Mouse (Mus musculus): ENCODE measurements around the gene Fgf3. TPM values are rescaled to one million over a fixed set of nuclear protein-coding genes. Genes with fewer than 3 reads are reported as not detected.

Fgf3 gene
- total RNA-seq (2021): not detected
- long read RNA-seq, experiment 1: 0 reads
- long read RNA-seq, experiment 2: 0 reads

GRCm38 (mm10) chr7:144837891-144838488 is at the start of gene Fgf3:
TSS of gene Fgf3 (plus strand) at chr7:144838083.
- DNase-seq: no peak
- intact Hi-C loops (cut with DNase I): no loop called here

- peak in 1 of 2 experiments; percentile 38 for DNase-seq
- intact Hi-C loops (cut with DNase I): no loop called here
These were observed 49.3 kb upstream of the Fgf3 start for GRCm38 (mm10) chr7:144788631-144789030.

- intact Hi-C loops (cut with DNase I): no loop called here
- DNase-seq: no peak
These were observed 48.0 kb upstream of the Fgf3 start for GRCm38 (mm10) chr7:144789601-144790556.

- DNase-seq: no peak
- intact Hi-C loops (cut with DNase I): no loop called here
These were observed 46.5 kb upstream of the Fgf3 start for GRCm38 (mm10) chr7:144791426-144791825.

- DNase-seq: no peak
- intact Hi-C loops (cut with DNase I): no loop called here
These were observed 44.6 kb upstream of the Fgf3 start for GRCm38 (mm10) chr7:144793296-144793695.

- intact Hi-C loops (cut with DNase I): no loop called here
- DNase-seq: no peak
These were observed 41.9 kb upstream of the Fgf3 start for GRCm38 (mm10) chr7:144795976-144796474.

GRCm38 (mm10) chr7:144796986-144797735 is 40.7 kb upstream of the Fgf3 start:
- intact Hi-C loops (cut with DNase I): no loop called here
- DNase-seq: no peak

- intact Hi-C loops (cut with DNase I): loop anchor here (1.0 kb wide), 1 partner anchor 97 kb away; no protein-coding TSS in a partner anchor
- DNase-seq: peak in 1 of 2 experiments; percentile 26
These were observed 39.4 kb upstream of the Fgf3 start for GRCm38 (mm10) chr7:144798471-144798870.

GRCm38 (mm10) chr7:144807036-144807435 is 30.8 kb upstream of the Fgf3 start:
- DNase-seq: no peak
- intact Hi-C loops (cut with DNase I): no loop called here

- no peak for DNase-seq
- intact Hi-C loops (cut with DNase I): no loop called here
These were observed 29.8 kb upstream of the Fgf3 start for GRCm38 (mm10) chr7:144807976-144808577.

GRCm38 (mm10) chr7:144811521-144811920 is 26.4 kb upstream of the Fgf3 start:
- intact Hi-C loops (cut with DNase I): no loop called here
- no peak for DNase-seq

- intact Hi-C loops (cut with DNase I): no loop called here
- no peak for DNase-seq
These were observed 16.0 kb upstream of the Fgf3 start for GRCm38 (mm10) chr7:144821901-144822300.

- DNase-seq: peak; percentile 41 to 64
- intact Hi-C loops (cut with DNase I): no loop called here
These were observed 13.9 kb upstream of the Fgf3 start for GRCm38 (mm10) chr7:144823988-144824387.

- intact Hi-C loops (cut with DNase I): no loop called here
- DNase-seq: no peak
These were observed 9.5 kb upstream of the Fgf3 start for GRCm38 (mm10) chr7:144828369-144828768.

- peak in 1 of 2 experiments; percentile 6 for DNase-seq
- intact Hi-C loops (cut with DNase I): no loop called here
These were observed 930 bp downstream of the Fgf3 start for GRCm38 (mm10) chr7:144838522-144839503.

GRCm38 (mm10) chr7:144846158-144846557 is 8.3 kb downstream of the Fgf3 start:
- intact Hi-C loops (cut with DNase I): loop anchor here (1.0 kb wide), 1 partner anchor 50 kb away; the partner anchor contains the start of gene Fgf15
- peak; percentile 37 to 64 for DNase-seq

- DNase-seq: no peak
- intact Hi-C loops (cut with DNase I): no loop called here
These were observed 9.2 kb downstream of the Fgf3 start, which contains the start of gene Fgf4 for GRCm38 (mm10) chr7:144847067-144847466. TSS of gene Fgf4 (plus strand) at chr7:144847367.

GRCm38 (mm10) chr7:144851321-144851720 is 13.4 kb downstream of the Fgf3 start:
- no peak for DNase-seq
- intact Hi-C loops (cut with DNase I): no loop called here

- intact Hi-C loops (cut with DNase I): no loop called here
These were observed 17.1 kb downstream of the Fgf3 start for GRCm38 (mm10) chr7:144854966-144855365.

More at GRCm38 (mm10) chr7:144854966-144855365, 17.1 kb downstream of the Fgf3 start:
- no peak for DNase-seq

Measured in heart, postnatal 14 days (tissue).